Mouse (Mus musculus) G1E (cell line): ENCODE results near the gene Arhgap19. TPM values are rescaled to one million over a fixed set of nuclear protein-coding genes. Genes with fewer than 3 reads are reported as not detected.

Experiments used
- ATAC-seq: 2 replicates; pipeline ENCODE4 v1.8.0; 2016; ENCODE audit warnings: mild to moderate bottlenecking; ENCODE audit not compliant: insufficient number of reproducible peaks, poor library complexity, low FRiP score, severe bottlenecking; ENCODE audit errors: extremely low read depth
- DNase-seq: peaks from one replicate; pipeline ENCODE4 v3.0.0; 2012; ENCODE audit warnings: low spot score
- H3K27me3 ChIP-seq: 2 replicates; pipeline ENCODE4 v1.6.1; 2012; ENCODE audit warnings: mild to moderate bottlenecking, low read length, inconsistent platforms; ENCODE audit not compliant: insufficient read depth
- H3K36me3 ChIP-seq: replicated peaks from 2 replicates; pipeline ENCODE3; 2012; ENCODE audit warnings: mild to moderate bottlenecking, inconsistent platforms
- H3K4me1 ChIP-seq: 2 replicates; pipeline ENCODE4 v1.6.1; 2012; ENCODE audit warnings: low read depth, low read length, inconsistent platforms, mixed read lengths; ENCODE audit not compliant: insufficient read depth
- H3K4me3 ChIP-seq: 2 replicates; pipeline ENCODE4 v1.5.1; 2012; ENCODE audit warnings: low read depth, mild to moderate bottlenecking, inconsistent platforms, low read length, moderate library complexity, mixed read lengths
- H3K9me3 ChIP-seq: replicated peaks from 2 replicates; pipeline ENCODE4 v1.6.1; 2012; ENCODE audit warnings: inconsistent platforms
- CTCF ChIP-seq: IDR thresholded peaks from 2 replicates; pipeline ENCODE4 v1.5.1; 2012; ENCODE audit warnings: low read depth, low read length, inconsistent platforms, mixed read lengths
- GATA1 ChIP-seq: IDR thresholded peaks from 2 replicates; pipeline ENCODE4 v1.6.1; 2012; ENCODE audit warnings: borderline replicate concordance, low read length, inconsistent platforms, mixed read lengths
- GATA2 ChIP-seq: IDR thresholded peaks from 2 replicates; pipeline ENCODE4 v1.6.1; 2012; ENCODE audit warnings: low read depth, low read length, inconsistent platforms, borderline replicate concordance
- POLR2AphosphoS5 ChIP-seq: IDR thresholded peaks from 2 replicates; pipeline ENCODE4 v1.6.1; 2012; ENCODE audit warnings: low read depth, low read length, inconsistent platforms; ENCODE audit not compliant: insufficient replicate concordance
- TAL1 ChIP-seq: conservative IDR thresholded peaks from 2 replicates; pipeline ENCODE4 v1.6.1; 2012; ENCODE audit warnings: low read depth, low read length, inconsistent platforms, mixed read lengths
- polyA plus RNA-seq: library from polyadenylated mRNA; stranded (reverse); fragments of >175 nt; gene quantifications from 2 replicates; pipeline ENCODE4 v1.2.3, GENCODE M21; 2012
- total RNA-seq, 2 experiments: library from RNA; stranded (forward) in 1 of 2; stranded (reverse) in 1 of 2; fragments of 200-1000 nt in 1 of 2; fragments of >200 nt in 1 of 2; fragmentation: Nextera tagmentation in 1 of 2; gene quantifications; 2 replicates each; pipeline ENCODE4 v1.2.3; 2014 to 2017

Gene Arhgap19
- total and polyA plus RNA-seq, 3 experiments = 9.0 to 95.6 (median 46.9) TPM

- DNase-seq = no peak
- Histone ChIP-seq H3K4me1 (no peaks in the 10 kb centered on the region), H3K36me3 (peaks cover 5% of the 10 kb centered on the region), H3K9me3 (no peaks in the 10 kb centered on the region), H3K27me3 (peaks cover 18% of the 10 kb centered on the region), H3K4me3 (no peak overlapping the region)
- ATAC-seq = no peak
- TF ChIP-seq GATA1 = no peak
- TF ChIP-seq CTCF = no peak
- no peak for TF ChIP-seq GATA2
- no peak for TF ChIP-seq TAL1
- TF ChIP-seq POLR2AphosphoS5 = no peak
Observed at GRCm38 (mm10) chr19:41754760-41755159, 47.1 kb downstream of the Arhgap19 start.

GRCm38 (mm10) chr19:41751906-41752305 is 49.9 kb downstream of the Arhgap19 start:
- Histone ChIP-seq H3K4me1 (no peaks in the 10 kb centered on the region), H3K9me3 (no peaks in the 10 kb centered on the region), H3K27me3 (peaks cover 19% of the 10 kb centered on the region), H3K36me3 (no peaks in the 10 kb centered on the region), H3K4me3 (no peak overlapping the region)
- no peak for DNase-seq
- ATAC-seq = no peak
- TF ChIP-seq CTCF (no peak), GATA2 (no peak), POLR2AphosphoS5 (no peak), TAL1 (no peak), GATA1 (no peak)

GRCm38 (mm10) chr19:41747436-41747835 is 54.4 kb downstream of the Arhgap19 start:
- DNase-seq = no peak
- no peak for ATAC-seq
- Histone ChIP-seq H3K4me3 (no peak overlapping the region), H3K9me3 (no peaks in the 10 kb centered on the region), H3K27me3 (peaks cover 10% of the 10 kb centered on the region), H3K36me3 (no peaks in the 10 kb centered on the region), H3K4me1 (no peaks in the 10 kb centered on the region)
- TF ChIP-seq GATA2 (no peak), TAL1 (no peak), CTCF (no peak), GATA1 (no peak), POLR2AphosphoS5 (no peak)

- Histone ChIP-seq H3K9me3 (no peaks in the 10 kb centered on the region), H3K4me1 (no peaks in the 10 kb centered on the region), H3K36me3 (no peaks in the 10 kb centered on the region), H3K27me3 (peaks cover 10% of the 10 kb centered on the region; the same call in 1 of the 2 replicates), H3K4me3 (no peak overlapping the region)
- DNase-seq = no peak
- ATAC-seq = no peak
- no peak for TF ChIP-seq GATA2
Observed at GRCm38 (mm10) chr19:41745941-41746557, 55.8 kb downstream of the Arhgap19 start.

GRCm38 (mm10) chr19:41743396-41743795 is 58.5 kb downstream of the Arhgap19 start, which contains the start of gene Slit1:
Gene Slit1 (minus strand): TSS chr19:41743665.
- DNase-seq (no peak), ATAC-seq (no peak)
- Histone ChIP-seq H3K4me3 (no peak within 1 kb of the TSS), H3K9me3 (no peaks in the 10 kb centered on the region), H3K36me3 (no peaks in the 10 kb centered on the region), H3K27me3 (peaks cover 12% of the 10 kb centered on the region; the same call in 1 of the 2 replicates), H3K4me1 (no peaks in the 10 kb centered on the region)
- TF ChIP-seq TAL1 = no peak

- TF ChIP-seq CTCF (no peak), GATA2 (no peak), GATA1 (no peak), POLR2AphosphoS5 (no peak), TAL1 (no peak)
- Histone ChIP-seq H3K4me3 (no peak overlapping the region), H3K27me3 (peaks cover 7% of the 10 kb centered on the region; the same call in 1 of the 2 replicates), H3K4me1 (0 out of 2 replicates have a peak, but pooled peaks cover 3% of the 10 kb centered on the region), H3K36me3 (no peaks in the 10 kb centered on the region), H3K9me3 (no peaks in the 10 kb centered on the region)
- DNase-seq (no peak), ATAC-seq (no peak)
Observed at GRCm38 (mm10) chr19:41738896-41739295, 63.0 kb downstream of the Arhgap19 start.

- ATAC-seq = no peak
- Histone ChIP-seq H3K4me3 (no peak overlapping the region), H3K4me1 (0 out of 2 replicates have a peak, but pooled peaks cover 3% of the 10 kb centered on the region), H3K27me3 (peaks cover 6% of the 10 kb centered on the region; the same call in 1 of the 2 replicates), H3K36me3 (no peaks in the 10 kb centered on the region), H3K9me3 (no peaks in the 10 kb centered on the region)
- TF ChIP-seq CTCF = no peak
- no peak for TF ChIP-seq POLR2AphosphoS5
- TF ChIP-seq GATA1 = no peak
- no peak for TF ChIP-seq GATA2
- TF ChIP-seq TAL1 = no peak
- no peak for DNase-seq
Observed at GRCm38 (mm10) chr19:41738429-41738805, 63.4 kb downstream of the Arhgap19 start.
